Comparison of ENCODE assay signal across 13 mouse cellular contexts in the genomic region with DNA sequence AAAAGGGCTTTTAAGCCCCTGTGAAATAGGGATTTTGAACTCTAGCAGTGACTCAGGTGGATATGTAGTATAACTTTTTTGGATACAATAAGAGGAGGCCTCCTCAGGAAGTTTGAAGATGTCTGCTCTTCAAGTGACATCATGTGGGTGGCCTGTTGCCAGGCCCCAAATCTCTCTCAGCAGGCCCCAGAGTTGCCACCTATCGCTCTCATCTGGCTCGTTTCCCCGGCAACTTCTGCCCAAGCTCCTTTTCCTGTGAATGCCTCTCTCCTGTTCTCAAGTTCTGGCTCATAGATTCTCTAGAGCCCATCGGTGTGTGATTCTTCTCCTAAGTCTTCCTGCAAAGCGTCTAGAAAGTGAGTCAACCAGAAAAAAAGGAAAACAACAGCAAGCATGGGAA. TPM values are rescaled to one million over a fixed set of nuclear protein-coding genes. Genes with fewer than 3 reads are reported as not detected.
"Had no signal": no experiment of that assay in that cellular context is flagged by ENCODE, and none has a peak within 500 bp of the region (broad histone marks: within the 10 kb centered on the region; RNA-seq: fewer than 3 reads in every experiment).

No protein-coding gene starts in this region.

- H3K4me3 ChIP-seq: limb, embryonic 13.5 days; midbrain, embryonic 12.5 days; neural tube, embryonic 13.5 days had no signal

- H3K4me2 ChIP-seq: limb, embryonic 13.5 days; midbrain, embryonic 12.5 days; neural tube, embryonic 13.5 days had no signal

- ATAC-seq: midbrain, embryonic 16.5 days had no signal

- H3K27me3 ChIP-seq: limb, embryonic 13.5 days; midbrain, embryonic 12.5 days; neural tube, embryonic 13.5 days had no signal

- H3K27ac ChIP-seq: kidney, postnatal 0 days; limb, embryonic 13.5 days; liver, embryonic 14.5 days; midbrain, embryonic 12.5 days; neural tube, embryonic 13.5 days; stomach, postnatal 0 days had no signal

- DNase-seq: kidney, postnatal 36 days; left cerebral cortex, postnatal 4 days; lung, adult 18-20 months; right cerebral cortex, postnatal 25 days; thymus, postnatal 4 days had no signal

- H3K9ac ChIP-seq: limb, embryonic 13.5 days; liver, embryonic 14.5 days; midbrain, embryonic 12.5 days; neural tube, embryonic 13.5 days had no signal

- H3K4me1 ChIP-seq: limb, embryonic 13.5 days; midbrain, embryonic 12.5 days; neural tube, embryonic 13.5 days had no signal

- H3K36me3 ChIP-seq: limb, embryonic 13.5 days; midbrain, embryonic 12.5 days; neural tube, embryonic 13.5 days had no signal

RNA-seq across cellular contexts. Expression of a gene that starts 17.4 kb away (rescaled TPM):
- polyA plus RNA-seq: liver, adult 2 months had no signal
